Mouse (Mus musculus) lung, postnatal 0 days (tissue): ENCODE measurements around the gene Irf6. TPM values are rescaled to one million over a fixed set of nuclear protein-coding genes. Genes with fewer than 3 reads are reported as not detected.

ENCODE experiments used
- ATAC-seq: fragments of 200-750 bp; cut with Nextera tagmentation; 2 replicates; pipeline ENCODE4 v1.8.0; 2017; ENCODE audit warnings: moderate library complexity
- DNase-seq: peaks from one replicate; pipeline ENCODE4 v3.0.0-alpha.2; 2016; ENCODE audit warnings: low spot score
- H3K27ac ChIP-seq: fragments of 300-500 bp; sonication (generic); 2 replicates; pipeline ENCODE4 v1.5.1; 2014; ENCODE audit warnings: antibody characterized with exemption, mild to moderate bottlenecking, low read length, mixed read lengths
- H3K27me3 ChIP-seq: fragments of 300-500 bp; sonication (generic); replicated peaks from 2 replicates; pipeline ENCODE4 v1.6.1; 2014; ENCODE audit warnings: low read length, mixed read lengths; ENCODE audit not compliant: insufficient read depth
- H3K36me3 ChIP-seq: fragments of 300-500 bp; sonication (generic); 2 replicates; pipeline ENCODE4 v1.6.1; 2014; ENCODE audit warnings: low read length, mixed read lengths; ENCODE audit not compliant: insufficient read depth
- H3K4me1 ChIP-seq: fragments of 300-500 bp; sonication (generic); 2 replicates; pipeline ENCODE4 v1.6.1; 2014; ENCODE audit warnings: antibody characterized with exemption, low read depth, low read length, mixed read lengths; ENCODE audit not compliant: insufficient read depth
- H3K4me2 ChIP-seq: fragments of 300-500 bp; sonication (generic); replicated peaks from 2 replicates; pipeline ENCODE4 v1.6.1; 2014; ENCODE audit warnings: low read depth, mild to moderate bottlenecking, low read length, moderate library complexity, mixed read lengths
- H3K4me3 ChIP-seq: fragments of 300-500 bp; sonication (generic); 2 replicates; pipeline ENCODE4 v1.5.1; 2014; ENCODE audit warnings: low read depth, low read length
- H3K9ac ChIP-seq: fragments of 300-500 bp; sonication (generic); replicated peaks from 2 replicates; pipeline ENCODE4 v1.6.1; 2014; ENCODE audit warnings: low read depth, mild to moderate bottlenecking
- H3K9me3 ChIP-seq: fragments of 300-500 bp; sonication (generic); 2 replicates; pipeline ENCODE4 v1.6.1; 2016; ENCODE audit warnings: low read length, mixed read lengths
- CTCF ChIP-seq: IDR thresholded peaks from 2 replicates; pipeline ENCODE4 v1.5.1; 2016; ENCODE audit warnings: antibody characterized with exemption, mild to moderate bottlenecking
- EP300 ChIP-seq: IDR thresholded peaks from 2 replicates; pipeline ENCODE4 v1.6.1; 2016; ENCODE audit warnings: antibody characterized with exemption, mild to moderate bottlenecking, control low read depth
- WGBS: fragments of 180-500 bp; shearing (Covaris S2); extraction: QIAGEN DNeasy Blood & Tissue Kit; methylation state at CpG from one replicate; pipeline ENCODE4 v1.1.7; 2014; 5-methylcytosine and 5-hydroxymethylcytosine counted together
- polyA plus RNA-seq: library from polyadenylated mRNA; unstranded; fragments of >200 nt; fragmentation: Nextera tagmentation; extraction: Ambion mirVana; gene quantifications from 2 replicates; pipeline ENCODE4 v1.2.1, GENCODE M21; 2015

The Irf6 gene
- polyA plus RNA-seq: 14.3 and 17.0 TPM in 2 replicates

DNA sequence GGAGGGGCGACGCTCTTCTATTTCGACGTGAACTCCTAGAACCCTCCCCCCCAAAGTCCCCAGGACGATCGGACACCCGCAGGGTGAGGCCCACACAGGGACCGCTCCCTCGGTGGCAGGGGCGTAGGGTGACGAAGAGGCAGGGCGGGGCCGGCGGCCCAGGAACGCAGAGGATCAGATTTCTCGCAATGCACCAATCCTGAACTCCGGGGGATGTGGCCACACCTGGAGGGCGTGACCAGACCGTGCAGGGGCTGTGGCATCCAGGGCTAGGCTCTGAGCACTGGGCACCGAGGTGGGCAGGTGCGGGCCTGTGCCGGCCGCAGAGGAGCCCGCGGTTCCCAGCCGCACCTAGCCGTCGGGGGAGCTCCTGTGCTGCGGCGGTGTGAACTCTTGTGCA lies at the start of gene Irf6:
Gene Irf6 (plus strand): TSS at position 240 of the 400 bp plus-strand sequence.
- peak; percentile 93 for DNase-seq
- no peak for TF ChIP-seq CTCF
- TF ChIP-seq EP300: no peak
- no peaks in the 10 kb centered on the region for H3K36me3 ChIP-seq
- no peaks in the 10 kb centered on the region for H3K4me1 ChIP-seq
- H3K9me3 ChIP-seq: no peaks in the 10 kb centered on the region
- peak within 1 kb of the TSS; percentile 55 for H3K4me2 ChIP-seq
- 4% methylated on average over 29 of the region's 30 CpGs for WGBS
- H3K9ac ChIP-seq: peak within 1 kb of the TSS; percentile 24
- peak; percentile 97 for ATAC-seq
- peaks cover 15% of the 10 kb centered on the region; the same call in 1 of the 2 replicates for H3K27me3 ChIP-seq
- peak within 1 kb of the TSS; percentile 43 for H3K4me3 ChIP-seq
- peak within 1 kb of the TSS; percentile 72 for H3K27ac ChIP-seq

DNA sequence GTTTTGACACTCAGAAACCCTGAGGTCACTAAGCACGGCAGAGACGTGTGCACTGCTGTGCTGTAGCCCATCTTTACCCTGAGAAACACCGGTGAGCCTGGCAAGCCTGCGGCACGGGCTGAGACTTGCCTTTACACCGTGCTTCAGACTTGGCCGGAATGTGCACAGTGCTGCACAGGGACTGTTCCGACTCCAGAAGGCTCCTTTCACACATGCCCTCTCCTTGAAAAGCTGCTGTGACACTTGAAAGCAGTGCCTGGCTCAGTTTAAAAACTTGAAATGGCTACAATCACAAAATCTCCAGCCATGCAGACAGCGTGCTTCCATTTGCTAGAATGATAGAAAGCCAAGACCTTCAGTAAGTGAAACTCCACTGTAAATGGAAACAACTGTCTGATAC lies 40.8 kb upstream of the Irf6 start:
- H3K36me3 ChIP-seq: peaks cover 52% of the 10 kb centered on the region
- H3K4me2 ChIP-seq: no peak overlapping the region
- WGBS: 98% methylated on average over 9 of the region's 9 CpGs
- no peak overlapping the region for H3K4me3 ChIP-seq
- ATAC-seq (no peak), DNase-seq (no peak)
- H3K9me3 ChIP-seq: no peaks in the 10 kb centered on the region
- no peak overlapping the region for H3K9ac ChIP-seq
- TF ChIP-seq CTCF: no peak
- TF ChIP-seq EP300: no peak
- H3K4me1 ChIP-seq: no peaks in the 10 kb centered on the region
- no peak overlapping the region for H3K27ac ChIP-seq
- H3K27me3 ChIP-seq: no peaks in the 10 kb centered on the region

- no peak for ATAC-seq
Observed at GRCm38 (mm10) chr1:193122793-193123192, 30.1 kb upstream of the Irf6 start.

GRCm38 (mm10) chr1:193123290-193123689 lies 29.6 kb upstream of the Irf6 start:
- Histone ChIP-seq H3K4me1 (no peaks in the 10 kb centered on the region), H3K4me3 (no peak overlapping the region), H3K36me3 (peaks cover 31% of the 10 kb centered on the region), H3K27ac (no peak overlapping the region), H3K9ac (no peak overlapping the region), H3K27me3 (no peaks in the 10 kb centered on the region), H3K4me2 (no peak overlapping the region), H3K9me3 (no peaks in the 10 kb centered on the region)
- 90% methylated on average over 6 of the region's 6 CpGs for WGBS
- ATAC-seq: no peak
- TF ChIP-seq CTCF: no peak
- TF ChIP-seq EP300: no peak
- no peak for DNase-seq

More at GRCm38 (mm10) chr1:193122793-193123192, 30.1 kb upstream of the Irf6 start:
- H3K9ac ChIP-seq: no peak overlapping the region
- WGBS: 83% methylated on average over 7 of the region's 7 CpGs
- H3K4me2 ChIP-seq: no peak overlapping the region
- TF ChIP-seq EP300 (no peak), CTCF (no peak)
- H3K36me3 ChIP-seq: peaks cover 36% of the 10 kb centered on the region
- H3K27ac ChIP-seq: no peak overlapping the region
- no peak overlapping the region for H3K4me3 ChIP-seq
- no peak for DNase-seq
- no peaks in the 10 kb centered on the region for H3K9me3 ChIP-seq
- H3K4me1 ChIP-seq: no peaks in the 10 kb centered on the region
- H3K27me3 ChIP-seq: no peaks in the 10 kb centered on the region

DNA sequence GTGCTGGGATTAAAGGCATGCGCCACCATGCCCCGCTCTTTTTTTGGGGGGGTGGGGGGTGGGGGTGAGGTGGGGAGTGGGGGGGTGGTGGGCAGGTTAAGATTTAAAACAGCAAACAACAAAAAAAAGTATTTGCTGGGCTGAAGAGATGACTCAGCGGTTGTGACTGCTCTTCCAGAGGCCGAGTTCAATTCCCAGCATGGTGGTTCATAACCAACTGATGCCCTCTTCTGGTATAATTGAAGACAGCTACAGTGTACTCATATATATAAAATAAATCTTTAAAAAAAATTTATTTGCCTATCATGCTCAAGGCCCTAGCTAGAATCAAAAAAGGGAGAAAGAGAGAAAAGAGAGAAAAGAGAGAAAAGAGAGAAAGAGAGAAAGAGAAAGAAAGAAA lies 27.1 kb upstream of the Irf6 start:
- Histone ChIP-seq H3K4me3 (no peak overlapping the region), H3K9ac (no peak overlapping the region), H3K4me1 (no peaks in the 10 kb centered on the region; the same call in 1 of the 2 replicates), H3K27ac (no peak overlapping the region), H3K27me3 (no peaks in the 10 kb centered on the region), H3K9me3 (no peaks in the 10 kb centered on the region), H3K36me3 (peaks cover 12% of the 10 kb centered on the region; the same call in 1 of the 2 replicates), H3K4me2 (no peak overlapping the region)
- ATAC-seq (no peak), DNase-seq (peak; percentile 57)
- TF ChIP-seq CTCF (peak; percentile 24; the same call in 1 of the 2 replicates), EP300 (no peak)
- WGBS: 78% methylated on average over 4 of the region's 4 CpGs

- WGBS: 92% methylated on average over 6 of the region's 6 CpGs
- Histone ChIP-seq H3K4me2 (no peak overlapping the region), H3K4me3 (no peak overlapping the region), H3K27me3 (no peaks in the 10 kb centered on the region), H3K4me1 (no peaks in the 10 kb centered on the region; the same call in 1 of the 2 replicates), H3K36me3 (no peaks in the 10 kb centered on the region), H3K27ac (no peak overlapping the region), H3K9me3 (no peaks in the 10 kb centered on the region), H3K9ac (no peak overlapping the region)
- DNase-seq: no peak
- no peak for TF ChIP-seq EP300
- no peak for TF ChIP-seq CTCF
- ATAC-seq: no peak
Observed at GRCm38 (mm10) chr1:193128055-193128454, 24.9 kb upstream of the Irf6 start.

DNA sequence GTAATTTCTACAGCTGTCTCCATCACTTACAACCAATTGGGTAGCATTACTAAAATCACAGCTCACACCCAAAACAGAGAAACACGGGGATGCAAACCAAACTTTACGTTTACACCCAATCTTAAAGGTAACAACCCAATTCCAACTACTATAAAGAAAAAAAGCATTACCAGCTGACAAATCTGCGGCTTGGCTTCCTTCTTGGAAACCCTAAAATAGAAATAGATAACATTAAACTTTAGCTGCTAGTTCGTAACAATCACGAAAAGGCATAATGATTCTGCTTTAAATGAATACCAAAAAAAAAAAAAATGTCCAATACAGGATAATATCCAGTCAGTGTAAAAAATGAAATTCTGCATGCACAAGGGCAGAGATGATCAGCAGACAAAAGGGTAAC lies 23.6 kb upstream of the Irf6 start:
- no peaks in the 10 kb centered on the region for H3K36me3 ChIP-seq
- no peak overlapping the region for H3K27ac ChIP-seq
- DNase-seq (no peak), ATAC-seq (no peak)
- peak overlapping the region; percentile 89 for H3K4me2 ChIP-seq
- no peaks in the 10 kb centered on the region for H3K27me3 ChIP-seq
- H3K9ac ChIP-seq: peak overlapping the region; percentile 68
- 19% methylated on average over 5 of the region's 5 CpGs for WGBS
- no peaks in the 10 kb centered on the region; the same call in 1 of the 2 replicates for H3K4me1 ChIP-seq
- H3K9me3 ChIP-seq: no peaks in the 10 kb centered on the region
- no peak for TF ChIP-seq EP300
- peak overlapping the region; percentile 88 for H3K4me3 ChIP-seq
